Mouse (Mus musculus) erythroid progenitor cell, adult 5-6 weeks (primary cell): Measurements from ENCODE around the gene S1pr3. TPM values are rescaled to one million over a fixed set of nuclear protein-coding genes. Genes with fewer than 3 reads are reported as not detected.

Source experiments
- ATAC-seq: replicated peaks from 2 replicates; pipeline ENCODE4 v1.8.0; 2016; ENCODE audit warnings: moderate number of reproducible peaks, mild to moderate bottlenecking, moderate TSS enrichment, inconsistent platforms; ENCODE audit not compliant: poor library complexity, low FRiP score, severe bottlenecking
- total RNA-seq, 2 experiments: library from RNA; stranded (forward) in 1 of 2; stranded (reverse) in 1 of 2; fragments of 150-400 nt in 1 of 2; fragments of 186-747, 209-891 nt in 1 of 2; gene quantifications; 2 replicates each; pipeline versions ENCODE4 v1.2.3 to v1.2.4; 2015 to 2017; ENCODE audit warnings: low replicate concordance in 2 of 2

The S1pr3 gene
- total RNA-seq, 2 experiments from 2014 or later = 0.84 TPM; not detected in 1

- no peak for ATAC-seq
These were observed 26.0 kb downstream of the S1pr3 start for GRCm38 (mm10) chr13:51434460-51434859.

- no peak for ATAC-seq
These were observed 26.7 kb downstream of the S1pr3 start for GRCm38 (mm10) chr13:51435146-51435545.

- ATAC-seq = no peak
These were observed 29.0 kb downstream of the S1pr3 start for GRCm38 (mm10) chr13:51437105-51438085.

GRCm38 (mm10) chr13:51442922-51443321 is 34.5 kb downstream of the S1pr3 start:
- no peak for ATAC-seq

- ATAC-seq = no peak
These were observed 38.1 kb downstream of the S1pr3 start for GRCm38 (mm10) chr13:51446550-51446949.

GRCm38 (mm10) chr13:51456190-51456878 is 47.9 kb downstream of the S1pr3 start:
- no peak for ATAC-seq

- ATAC-seq = no peak
These were observed 55.9 kb downstream of the S1pr3 start for GRCm38 (mm10) chr13:51464294-51464693.

GRCm38 (mm10) chr13:51466117-51466841 is 57.8 kb downstream of the S1pr3 start:
- no peak for ATAC-seq

- ATAC-seq = no peak
These were observed 60.3 kb downstream of the S1pr3 start for GRCm38 (mm10) chr13:51468697-51469250.

Other genes with a start within 250 kb of the S1pr3 start
- not detected in 2 replicates for gene Nxnl2, start 237.6 kb upstream of the S1pr3 start, total RNA-seq (2015; ENCODE audit: low replicate concordance)
- not detected in 2 replicates for gene Nxnl2, start 237.6 kb upstream of the S1pr3 start, total RNA-seq (2017; ENCODE audit: low replicate concordance)
- not detected in 2 replicates for gene Shc3, start 160.8 kb downstream of the S1pr3 start, total RNA-seq (2015; ENCODE audit: low replicate concordance)
- not detected in 2 replicates for gene Shc3, start 160.8 kb downstream of the S1pr3 start, total RNA-seq (2017; ENCODE audit: low replicate concordance)
- gene Cks2, start 236.6 kb downstream of the S1pr3 start, total RNA-seq (2015; ENCODE audit: low replicate concordance) = 498 and 632 TPM in 2 replicates
- 273 and 310 TPM in 2 replicates for gene Cks2, start 236.6 kb downstream of the S1pr3 start, total RNA-seq (2017; ENCODE audit: low replicate concordance)
- gene Secisbp2, start 243.1 kb downstream of the S1pr3 start, total RNA-seq (2015; ENCODE audit: low replicate concordance) = 24.1 and 28.9 TPM in 2 replicates
- gene Secisbp2, start 243.1 kb downstream of the S1pr3 start, total RNA-seq (2017; ENCODE audit: low replicate concordance) = 27.6 and 31.5 TPM in 2 replicates